Mouse (Mus musculus) heart, embryonic 16.5 days (tissue): ENCODE measurements around the gene Ciapin1. TPM values are rescaled to one million over a fixed set of nuclear protein-coding genes. Genes with fewer than 3 reads are reported as not detected.

Experiments
- ATAC-seq: fragments of 200-750 bp; cut with Nextera tagmentation; replicated peaks from 2 replicates; pipeline ENCODE4 v1.8.0; 2017; ENCODE audit warnings: moderate number of reproducible peaks; ENCODE audit not compliant: insufficient read depth, low FRiP score; ENCODE audit errors: extremely low read depth
- H3K27ac ChIP-seq: fragments of 300-500 bp; sonication (generic); 2 replicates; pipeline ENCODE4 v1.5.1; 2014; ENCODE audit warnings: mild to moderate bottlenecking, low read length, control low read depth, moderate library complexity
- H3K27me3 ChIP-seq: fragments of 300-500 bp; sonication (generic); 2 replicates; pipeline ENCODE4 v1.6.1; 2014; ENCODE audit warnings: low read length, mixed read lengths; ENCODE audit not compliant: control insufficient read depth, insufficient read depth
- H3K36me3 ChIP-seq: fragments of 300-500 bp; sonication (generic); 2 replicates; pipeline ENCODE4 v1.6.1; 2014; ENCODE audit not compliant: control insufficient read depth, insufficient read depth
- H3K4me1 ChIP-seq: fragments of 300-500 bp; sonication (generic); 2 replicates; pipeline ENCODE4 v1.6.1; 2014; ENCODE audit warnings: low read length, mixed read lengths; ENCODE audit not compliant: control insufficient read depth, insufficient read depth
- H3K4me2 ChIP-seq: fragments of 300-500 bp; sonication (generic); 2 replicates; pipeline ENCODE4 v1.6.1; 2014; ENCODE audit warnings: low read depth, mild to moderate bottlenecking, control low read depth, low read length
- H3K4me3 ChIP-seq: fragments of 300-500 bp; sonication (generic); 2 replicates; pipeline ENCODE4 v1.5.1; 2014; ENCODE audit warnings: mild to moderate bottlenecking, control low read depth, low read length
- H3K9ac ChIP-seq: fragments of 300-500 bp; sonication (generic); 2 replicates; pipeline ENCODE4 v1.6.1; 2014; ENCODE audit warnings: low read length, control low read depth
- H3K9me3 ChIP-seq: fragments of 300-500 bp; sonication (generic); replicated peaks from 2 replicates; pipeline ENCODE4 v1.6.1; 2016; ENCODE audit warnings: low read length; ENCODE audit not compliant: control insufficient read depth
- WGBS: fragments of 180-500 bp; shearing (Covaris S2); extraction: QIAGEN DNeasy Blood & Tissue Kit; methylation state at CpG from one replicate; pipeline ENCODE4 v1.1.7; 2014; 5-methylcytosine and 5-hydroxymethylcytosine counted together
- polyA plus RNA-seq: library from polyadenylated mRNA; unstranded; fragments of >200 nt; fragmentation: Nextera tagmentation; extraction: Ambion mirVana; gene quantifications from 2 replicates; pipeline ENCODE4 v1.2.1, GENCODE M21; 2015

The Ciapin1 gene
- polyA plus RNA-seq, 1 experiment from 2014 or later = 98.8 TPM

DNA sequence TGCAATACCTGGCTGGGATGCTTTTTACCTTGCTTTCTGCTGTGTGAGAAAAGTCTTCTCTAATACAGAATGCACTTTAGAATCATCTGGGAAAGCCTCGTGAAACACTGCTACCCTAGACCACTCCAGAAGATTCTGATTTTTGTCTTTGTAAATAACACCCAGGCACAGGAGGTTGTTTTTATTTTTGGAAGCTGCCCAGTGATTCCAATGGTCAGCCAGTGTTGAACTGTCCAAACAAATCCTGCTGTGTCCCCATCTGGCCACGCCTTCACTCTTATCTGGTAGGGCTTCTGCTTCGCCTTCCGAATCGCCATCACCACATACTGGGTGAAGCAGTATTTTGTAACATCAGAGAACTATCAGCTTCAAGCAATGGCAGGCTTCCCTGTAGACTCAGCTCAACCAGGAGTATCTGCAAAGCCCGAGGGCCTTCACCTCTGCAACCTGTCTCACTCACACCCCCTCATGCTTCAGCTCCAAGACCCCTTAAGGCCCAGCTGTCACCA, 18.4 kb downstream of the Ciapin1 start:
- no peaks in the 10 kb centered on the region for H3K27me3 ChIP-seq
- H3K9me3 ChIP-seq = no peaks in the 10 kb centered on the region
- H3K4me1 ChIP-seq = no peaks in the 10 kb centered on the region
- no peak overlapping the region for H3K4me3 ChIP-seq
- peaks cover 30% of the 10 kb centered on the region for H3K36me3 ChIP-seq
- no peak overlapping the region for H3K4me2 ChIP-seq
- 51% methylated on average over 6 of the region's 6 CpGs for WGBS
- H3K27ac ChIP-seq = no peak overlapping the region
- no peak overlapping the region for H3K9ac ChIP-seq
- ATAC-seq = no peak

GRCm38 (mm10) chr8:94817933-94818332, 20.2 kb downstream of the Ciapin1 start:
- Histone ChIP-seq H3K4me1 (no peaks in the 10 kb centered on the region), H3K4me2 (no peak overlapping the region), H3K27ac (no peak overlapping the region), H3K9ac (no peak overlapping the region), H3K27me3 (no peaks in the 10 kb centered on the region), H3K36me3 (peaks cover 15% of the 10 kb centered on the region), H3K9me3 (no peaks in the 10 kb centered on the region), H3K4me3 (no peak overlapping the region)
- 87% methylated on average over 11 of the region's 11 CpGs for WGBS
- ATAC-seq = no peak

- Histone ChIP-seq H3K27ac (no peak overlapping the region), H3K9me3 (no peaks in the 10 kb centered on the region), H3K4me2 (no peak overlapping the region), H3K9ac (no peak overlapping the region), H3K4me3 (no peak overlapping the region), H3K4me1 (no peaks in the 10 kb centered on the region), H3K36me3 (no peaks in the 10 kb centered on the region), H3K27me3 (no peaks in the 10 kb centered on the region)
- no peak for ATAC-seq
- WGBS = 0% methylated on average over 1 of the region's 1 CpGs
Observed at GRCm38 (mm10) chr8:94814556-94814955, 23.6 kb downstream of the Ciapin1 start.

DNA sequence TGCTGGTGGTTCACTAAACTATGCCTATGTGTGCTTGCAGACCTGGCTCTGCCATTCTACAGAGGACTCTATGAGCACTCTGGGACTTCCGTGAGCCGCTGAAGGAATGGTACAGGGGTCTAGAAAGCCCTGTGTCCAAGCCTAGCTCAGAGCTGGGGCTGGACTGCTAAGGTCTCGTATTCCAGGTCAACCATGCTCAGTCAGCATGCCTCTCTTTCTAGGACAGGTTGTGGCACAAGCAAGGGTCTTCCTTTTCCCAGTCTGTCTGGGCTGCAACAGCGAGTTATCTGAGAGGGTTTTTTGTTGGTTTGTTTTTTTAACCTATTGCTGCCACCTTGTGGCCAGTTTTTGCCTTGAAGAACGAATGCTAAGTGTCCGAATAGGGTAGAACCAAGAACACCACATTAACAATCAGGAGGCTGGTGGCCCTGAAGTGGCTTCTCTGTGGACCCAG, 25.5 kb downstream of the Ciapin1 start:
- Histone ChIP-seq H3K4me1 (no peaks in the 10 kb centered on the region), H3K27me3 (no peaks in the 10 kb centered on the region), H3K36me3 (no peaks in the 10 kb centered on the region), H3K27ac (no peak overlapping the region), H3K4me2 (peak overlapping the region; percentile 22; the same call in 1 of the 2 replicates), H3K4me3 (no peak overlapping the region), H3K9me3 (no peaks in the 10 kb centered on the region), H3K9ac (no peak overlapping the region)
- WGBS = 30% methylated on average over 6 of the region's 6 CpGs
- ATAC-seq = no peak

DNA sequence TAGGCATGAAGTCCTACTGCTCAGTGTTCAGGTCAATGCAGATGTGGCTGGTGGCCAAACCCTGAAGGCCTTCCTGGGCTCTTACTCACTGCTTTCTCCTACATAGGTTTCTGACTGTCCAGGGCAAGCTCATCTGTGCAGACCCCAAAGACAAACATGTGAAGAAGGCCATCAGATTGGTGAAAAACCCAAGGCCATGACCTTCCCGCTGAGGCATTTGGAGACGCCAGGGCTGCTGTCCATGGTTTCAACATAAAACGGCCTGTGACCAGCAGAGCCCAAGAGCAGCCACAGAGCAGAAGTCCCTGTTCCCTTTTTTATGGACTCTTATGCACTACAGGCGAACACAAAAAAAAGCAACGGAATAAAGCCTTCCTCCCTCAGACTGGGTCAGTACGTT, 26.5 kb downstream of the Ciapin1 start:
- H3K27me3 ChIP-seq = no peaks in the 10 kb centered on the region
- no peak overlapping the region for H3K9ac ChIP-seq
- no peak overlapping the region for H3K27ac ChIP-seq
- H3K36me3 ChIP-seq = no peaks in the 10 kb centered on the region
- H3K4me3 ChIP-seq = no peak overlapping the region
- no peak overlapping the region for H3K4me2 ChIP-seq
- WGBS = 64% methylated on average over 6 of the region's 6 CpGs
- no peak for ATAC-seq
- no peaks in the 10 kb centered on the region for H3K9me3 ChIP-seq
- no peaks in the 10 kb centered on the region for H3K4me1 ChIP-seq

DNA sequence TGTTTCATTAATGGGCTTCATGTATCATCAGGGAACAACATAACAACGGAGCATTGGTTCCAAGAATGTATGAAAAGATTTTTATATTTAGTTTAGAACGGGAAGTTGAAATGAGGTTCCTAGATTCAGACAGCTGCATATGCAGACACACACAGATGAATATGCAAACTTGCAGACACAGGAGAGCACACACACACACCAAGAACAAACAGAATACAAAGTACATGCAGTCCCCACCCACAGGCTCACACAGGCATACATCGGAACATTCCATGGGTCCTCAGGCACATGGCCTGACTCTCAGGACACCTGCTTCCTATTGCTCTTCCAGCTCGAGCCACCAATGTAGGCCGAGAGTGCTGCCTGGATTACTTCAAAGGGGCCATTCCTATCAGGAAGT, 27.3 kb downstream of the Ciapin1 start:
- 69% methylated on average over 5 of the region's 5 CpGs for WGBS

GRCm38 (mm10) chr8:94810153-94810552, 28.0 kb downstream of the Ciapin1 start, which contains the start of gene Ccl17:
Gene Ccl17, plus strand, starts transcription at chr8:94810453.
- no peak for ATAC-seq
- H3K36me3 ChIP-seq = no peaks in the 10 kb centered on the region
- H3K9me3 ChIP-seq = no peaks in the 10 kb centered on the region
- no peak within 1 kb of the TSS for H3K27ac ChIP-seq
- no peak within 1 kb of the TSS for H3K9ac ChIP-seq
- WGBS = 25% methylated on average over 3 of the region's 3 CpGs
- no peaks in the 10 kb centered on the region for H3K4me1 ChIP-seq
- H3K4me2 ChIP-seq = no peak within 1 kb of the TSS
- no peaks in the 10 kb centered on the region for H3K27me3 ChIP-seq
- no peak within 1 kb of the TSS for H3K4me3 ChIP-seq

More for the DNA sequence above, 27.3 kb downstream of the Ciapin1 start:
- no peaks in the 10 kb centered on the region for H3K36me3 ChIP-seq
- no peaks in the 10 kb centered on the region for H3K4me1 ChIP-seq
- ATAC-seq = no peak
- H3K4me2 ChIP-seq = no peak overlapping the region
- H3K27ac ChIP-seq = no peak overlapping the region
- no peaks in the 10 kb centered on the region for H3K9me3 ChIP-seq
- no peaks in the 10 kb centered on the region for H3K27me3 ChIP-seq
- H3K9ac ChIP-seq = no peak overlapping the region
- H3K4me3 ChIP-seq = no peak overlapping the region

DNA sequence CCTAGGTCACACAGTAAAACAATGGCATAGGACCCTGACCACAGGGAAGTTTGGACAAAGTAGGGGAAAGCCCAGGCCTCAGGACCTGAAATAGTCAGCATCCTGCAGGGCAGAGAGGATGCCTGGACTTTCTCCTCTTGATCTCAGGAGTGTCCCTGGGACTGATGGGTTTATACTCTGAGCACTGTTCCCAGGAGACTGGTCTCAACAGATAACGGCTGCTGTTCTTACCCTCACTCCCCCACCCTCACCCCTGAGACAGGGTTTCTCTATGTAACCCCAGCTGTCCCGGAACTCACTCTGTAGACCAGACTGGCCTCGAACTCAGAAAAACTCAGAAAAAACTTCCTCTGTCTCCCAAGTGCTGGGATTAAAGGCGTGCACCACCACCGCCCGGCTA, 29.8 kb downstream of the Ciapin1 start:
- H3K27ac ChIP-seq = no peak overlapping the region
- H3K9me3 ChIP-seq = no peaks in the 10 kb centered on the region
- no peaks in the 10 kb centered on the region for H3K4me1 ChIP-seq
- no peak overlapping the region for H3K9ac ChIP-seq
- H3K27me3 ChIP-seq = no peaks in the 10 kb centered on the region
- H3K4me3 ChIP-seq = no peak overlapping the region
- H3K36me3 ChIP-seq = no peaks in the 10 kb centered on the region
- no peak overlapping the region for H3K4me2 ChIP-seq
- ATAC-seq = no peak
- 78% methylated on average over 6 of the region's 6 CpGs for WGBS

- Histone ChIP-seq H3K36me3 (no peaks in the 10 kb centered on the region), H3K9me3 (no peaks in the 10 kb centered on the region), H3K4me3 (no peak overlapping the region), H3K27me3 (no peaks in the 10 kb centered on the region), H3K4me1 (peaks cover under 1% of the 10 kb centered on the region), H3K27ac (no peak overlapping the region), H3K9ac (no peak overlapping the region), H3K4me2 (no peak overlapping the region)
- WGBS = 52% methylated on average over 7 of the region's 7 CpGs
- no peak for ATAC-seq
Observed at GRCm38 (mm10) chr8:94807506-94807905, 30.7 kb downstream of the Ciapin1 start.
